Mouse (Mus musculus) lung, adult 2 months (tissue): Measurements from ENCODE around the gene Pllp.

Source experiments
- CTCF ChIP-seq: fragments of 200-500 bp; IDR thresholded peaks from 2 replicates; pipeline ENCODE4 v1.5.1; 2011; ENCODE audit warnings: mild to moderate bottlenecking, low read length, control low read depth; ENCODE audit not compliant: insufficient read depth
- POLR2A ChIP-seq: fragments of 200-500 bp; IDR thresholded peaks from 2 replicates; pipeline ENCODE4 v1.6.1; 2011; ENCODE audit warnings: low read depth, mild to moderate bottlenecking, control low read depth, low read length, borderline replicate concordance; ENCODE audit errors: extremely low read depth

GRCm38 (mm10) chr8:94729301-94729700, 33.2 kb upstream of the Pllp start:
- TF ChIP-seq POLR2A (no peak), CTCF (no peak)
